Mouse (Mus musculus): Measurements from ENCODE around the gene Esrp2. TPM values are rescaled to one million over a fixed set of nuclear protein-coding genes. Genes with fewer than 3 reads are reported as not detected.

Gene Esrp2
- polyA plus RNA-seq, 1 experiment from 2014 or later, result 62.8 TPM

DNA sequence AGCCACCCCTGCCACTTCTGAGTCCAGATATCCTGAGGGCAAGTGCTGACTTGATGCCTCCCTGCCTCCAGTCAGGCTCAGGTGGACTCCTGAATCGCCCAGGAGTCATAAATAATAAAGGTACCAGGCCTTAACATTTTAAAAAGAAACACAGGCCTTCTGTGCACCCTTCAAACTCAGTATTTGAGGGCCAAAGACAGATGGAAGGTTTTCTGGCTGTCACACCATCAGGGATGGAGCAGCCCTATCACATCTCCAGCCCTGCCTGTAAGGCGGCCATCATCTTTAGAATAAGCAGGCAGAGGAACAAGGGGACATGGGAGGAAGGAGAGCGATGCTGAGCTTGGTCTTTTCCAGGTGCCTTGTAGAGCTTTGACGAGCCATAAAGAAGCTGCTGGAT is 5.8 kb downstream of the Esrp2 start:
- WGBS, result 84% methylated on average over 4 of the region's 4 CpGs
- no peak overlapping the region for H3K9ac ChIP-seq (ENCODE audit: low read length)
- no peaks in the 10 kb centered on the region for H3K9me3 ChIP-seq (ENCODE audit: control insufficient read depth, low read length)
- no peak overlapping the region for H3K4me2 ChIP-seq (ENCODE audit: low read depth, low read length)
- no peak overlapping the region for H3K4me3 ChIP-seq (ENCODE audit: low read length)
- peaks cover 21% of the 10 kb centered on the region for H3K36me3 ChIP-seq (ENCODE audit: control insufficient read depth, insufficient read depth, low read length)
- peaks cover 12% of the 10 kb centered on the region for H3K27me3 ChIP-seq (ENCODE audit: control insufficient read depth, insufficient read depth, low read depth, low read length)
- H3K27ac ChIP-seq (ENCODE audit: low read length), result no peak overlapping the region
- no peak for ATAC-seq (ENCODE audit: low read depth)
- 0 out of 2 replicates have a peak, but pooled peaks cover 3% of the 10 kb centered on the region for H3K4me1 ChIP-seq (replicated peaks; ENCODE audit: control insufficient read depth, insufficient read depth, low read length)

DNA sequence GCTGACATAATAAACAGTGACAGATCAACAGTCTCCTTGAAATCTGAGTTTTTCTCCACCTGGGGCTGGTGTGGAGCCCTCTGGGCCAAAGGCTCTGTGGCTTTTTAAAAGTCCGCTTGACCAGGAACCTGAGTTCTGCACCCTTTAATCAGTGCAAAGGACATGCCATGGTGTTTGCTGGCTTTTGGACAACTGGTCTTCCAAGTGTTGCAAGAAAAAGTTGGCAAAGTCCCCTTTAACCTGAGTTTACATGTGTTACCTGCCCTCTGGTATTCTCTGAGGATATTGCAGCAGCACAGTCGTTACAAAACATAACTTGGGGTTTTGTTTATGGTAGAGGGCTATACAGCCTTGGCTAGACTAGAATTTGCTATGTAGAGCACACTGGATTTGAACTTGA is 6.3 kb downstream of the Esrp2 start:
- Histone ChIP-seq H3K4me2 (ENCODE audit: low read depth, low read length) (no peak overlapping the region), H3K9ac (ENCODE audit: low read length) (no peak overlapping the region), H3K4me3 (ENCODE audit: low read length) (no peak overlapping the region), H3K4me1 (replicated peaks; ENCODE audit: control insufficient read depth, insufficient read depth, low read length) (0 out of 2 replicates have a peak, but pooled peaks cover 3% of the 10 kb centered on the region), H3K36me3 (ENCODE audit: control insufficient read depth, insufficient read depth, low read length) (peaks cover 21% of the 10 kb centered on the region), H3K27me3 (ENCODE audit: control insufficient read depth, insufficient read depth, low read depth, low read length) (peaks cover 10% of the 10 kb centered on the region), H3K27ac (ENCODE audit: low read length) (no peak overlapping the region), H3K9me3 (ENCODE audit: control insufficient read depth, low read length) (no peaks in the 10 kb centered on the region)
- WGBS, result 78% methylated on average over 2 of the region's 2 CpGs
- ATAC-seq (ENCODE audit: low read depth), result no peak

DNA sequence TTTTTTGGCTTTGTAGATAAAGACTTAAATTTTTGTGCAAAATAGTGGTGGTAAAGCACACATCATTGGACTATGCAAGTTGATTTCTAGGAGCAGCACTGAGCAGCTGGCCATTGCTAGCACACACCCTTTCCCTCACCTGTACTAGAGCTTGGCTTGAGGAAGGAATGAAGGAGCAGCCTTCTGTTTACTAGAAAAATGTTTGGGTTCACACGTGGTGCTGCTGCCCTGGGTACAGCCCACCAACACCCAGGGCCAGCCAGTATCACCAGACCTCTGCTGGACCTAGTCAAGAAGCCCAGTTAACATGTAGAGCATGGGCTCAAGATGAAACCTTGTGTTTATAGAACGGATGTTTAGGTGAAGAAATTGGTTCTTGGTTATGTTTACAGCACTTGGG is 6.8 kb downstream of the Esrp2 start:
- no peak overlapping the region for H3K4me3 ChIP-seq (ENCODE audit: low read length)
- 72% methylated on average over 2 of the region's 2 CpGs for WGBS
- no peaks in the 10 kb centered on the region for H3K9me3 ChIP-seq (ENCODE audit: control insufficient read depth, low read length)
- H3K27me3 ChIP-seq (ENCODE audit: control insufficient read depth, insufficient read depth, low read depth, low read length), result peaks cover 5% of the 10 kb centered on the region
- no peak for ATAC-seq (ENCODE audit: low read depth)
- H3K4me2 ChIP-seq (ENCODE audit: low read depth, low read length), result no peak overlapping the region
- H3K36me3 ChIP-seq (ENCODE audit: control insufficient read depth, insufficient read depth, low read length), result peaks cover 21% of the 10 kb centered on the region
- no peak overlapping the region for H3K9ac ChIP-seq (ENCODE audit: low read length)
- 0 out of 2 replicates have a peak, but pooled peaks cover 3% of the 10 kb centered on the region for H3K4me1 ChIP-seq (replicated peaks; ENCODE audit: control insufficient read depth, insufficient read depth, low read length)
- H3K27ac ChIP-seq (ENCODE audit: low read length), result no peak overlapping the region

GRCm38 (mm10) chr8:106129232-106129930 is 7.4 kb downstream of the Esrp2 start:
- no peak overlapping the region for H3K4me3 ChIP-seq (ENCODE audit: low read length)
- H3K9me3 ChIP-seq (ENCODE audit: control insufficient read depth, low read length), result no peaks in the 10 kb centered on the region
- no peak overlapping the region for H3K27ac ChIP-seq (ENCODE audit: low read length)
- ATAC-seq (ENCODE audit: low read depth), result no peak
- H3K27me3 ChIP-seq (ENCODE audit: control insufficient read depth, insufficient read depth, low read depth, low read length), result no peaks in the 10 kb centered on the region; the same call in 1 of the 2 replicates
- no peak overlapping the region for H3K4me2 ChIP-seq (ENCODE audit: low read depth, low read length)
- H3K36me3 ChIP-seq (ENCODE audit: control insufficient read depth, insufficient read depth, low read length), result peaks cover 21% of the 10 kb centered on the region
- H3K9ac ChIP-seq (ENCODE audit: low read length), result no peak overlapping the region
- H3K4me1 ChIP-seq (replicated peaks; ENCODE audit: control insufficient read depth, insufficient read depth, low read length), result 0 out of 2 replicates have a peak, but pooled peaks cover 3% of the 10 kb centered on the region

DNA sequence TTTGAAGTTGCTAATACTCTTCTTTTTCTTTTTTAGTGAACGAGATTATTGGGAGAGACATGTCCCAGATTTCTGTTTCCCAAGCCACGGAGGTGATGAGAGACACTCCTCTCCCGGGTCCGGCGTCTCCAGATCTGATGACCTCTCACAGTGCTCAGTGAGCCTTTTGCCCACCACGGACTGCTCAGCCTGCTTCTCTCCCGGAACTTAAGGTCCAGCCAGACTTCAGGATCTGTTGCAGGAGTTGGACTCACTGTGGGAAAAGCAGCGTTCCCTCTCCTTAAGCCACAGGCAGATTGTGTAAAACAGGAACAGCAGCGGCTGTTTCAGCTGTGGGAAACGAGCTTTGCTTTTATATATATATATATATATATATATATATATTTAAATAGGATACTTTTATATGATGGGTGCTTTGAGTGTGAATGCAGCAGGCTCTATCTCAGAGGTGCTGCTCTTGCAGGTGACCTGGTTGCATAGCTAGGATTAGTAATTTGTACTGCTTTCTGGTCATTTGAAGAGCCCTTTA is 8.8 kb downstream of the Esrp2 start:
- H3K36me3 ChIP-seq (ENCODE audit: control insufficient read depth, insufficient read depth, low read length), result peaks cover 23% of the 10 kb centered on the region

DNA sequence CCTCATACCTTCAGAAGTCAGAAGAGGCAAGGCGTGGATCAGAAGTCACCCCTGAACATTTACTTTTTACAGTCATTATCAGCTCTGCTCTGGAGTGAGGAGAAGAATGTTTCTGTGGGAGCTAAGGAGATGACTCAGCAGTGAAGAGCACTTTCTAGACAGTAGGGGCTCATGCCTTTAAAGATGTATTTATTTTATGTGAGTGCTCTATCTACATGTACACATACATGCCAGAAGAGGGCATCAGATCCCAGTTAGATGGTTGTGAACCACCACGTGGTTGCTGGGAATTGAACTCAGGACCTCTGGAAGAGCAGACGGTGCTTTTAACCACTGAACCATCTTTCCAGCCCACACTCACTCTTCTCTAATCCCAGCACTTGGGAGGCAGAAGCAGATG is 9.7 kb downstream of the Esrp2 start:
- peaks cover 15% of the 10 kb centered on the region for H3K36me3 ChIP-seq (ENCODE audit: control insufficient read depth, insufficient read depth, low read length)
- peak; percentile 52; the same call in 1 of the 2 replicates for ATAC-seq (ENCODE audit: low read depth)
- WGBS, result 58% methylated on average over 3 of the region's 3 CpGs
- H3K27me3 ChIP-seq (ENCODE audit: control insufficient read depth, insufficient read depth, low read depth, low read length), result no peaks in the 10 kb centered on the region
- H3K9ac ChIP-seq (ENCODE audit: low read length), result no peak overlapping the region
- no peaks in the 10 kb centered on the region for H3K4me1 ChIP-seq (replicated peaks; ENCODE audit: control insufficient read depth, insufficient read depth, low read length)
- H3K9me3 ChIP-seq (ENCODE audit: control insufficient read depth, low read length), result no peaks in the 10 kb centered on the region
- H3K4me2 ChIP-seq (ENCODE audit: low read depth, low read length), result no peak overlapping the region
- H3K27ac ChIP-seq (ENCODE audit: low read length), result no peak overlapping the region
- H3K4me3 ChIP-seq (ENCODE audit: low read length), result no peak overlapping the region

More for the DNA sequence above, 8.8 kb downstream of the Esrp2 start:
- H3K4me1 ChIP-seq (replicated peaks; ENCODE audit: control insufficient read depth, insufficient read depth, low read length), result no peaks in the 10 kb centered on the region
- H3K27ac ChIP-seq (ENCODE audit: low read length), result no peak overlapping the region
- H3K4me3 ChIP-seq (ENCODE audit: low read length), result no peak overlapping the region
- H3K27me3 ChIP-seq (ENCODE audit: control insufficient read depth, insufficient read depth, low read depth, low read length), result no peaks in the 10 kb centered on the region
- ATAC-seq (ENCODE audit: low read depth), result no peak
- WGBS, result 83% methylated on average over 10 of the region's 10 CpGs
- no peak overlapping the region for H3K9ac ChIP-seq (ENCODE audit: low read length)
- H3K9me3 ChIP-seq (ENCODE audit: control insufficient read depth, low read length), result no peaks in the 10 kb centered on the region
- no peak overlapping the region for H3K4me2 ChIP-seq (ENCODE audit: low read depth, low read length)

DNA sequence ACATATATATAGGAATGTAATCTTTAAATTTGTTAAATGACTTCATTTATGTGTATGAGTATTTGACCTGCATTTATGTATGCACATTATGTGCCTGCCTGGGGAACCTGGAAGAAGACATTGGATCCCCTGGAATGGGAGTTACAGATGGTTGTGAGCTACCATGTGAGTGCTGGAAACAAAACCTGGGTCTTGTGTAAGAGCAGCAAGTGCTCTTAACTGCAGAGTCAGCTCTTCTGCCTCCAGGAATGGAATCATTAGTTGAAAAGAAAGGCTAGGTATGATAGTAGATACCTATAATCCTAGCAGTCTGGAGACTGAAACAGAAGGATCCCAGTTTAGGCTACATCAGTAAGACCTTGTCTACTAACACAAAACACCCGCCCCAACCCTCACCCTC is 10.7 kb downstream of the Esrp2 start:
- Histone ChIP-seq H3K9ac (ENCODE audit: low read length) (no peak overlapping the region), H3K9me3 (ENCODE audit: control insufficient read depth, low read length) (no peaks in the 10 kb centered on the region), H3K36me3 (ENCODE audit: control insufficient read depth, insufficient read depth, low read length) (peaks cover 8% of the 10 kb centered on the region), H3K27me3 (ENCODE audit: control insufficient read depth, insufficient read depth, low read depth, low read length) (no peaks in the 10 kb centered on the region), H3K27ac (ENCODE audit: low read length) (no peak overlapping the region), H3K4me3 (ENCODE audit: low read length) (no peak overlapping the region), H3K4me2 (ENCODE audit: low read depth, low read length) (no peak overlapping the region), H3K4me1 (replicated peaks; ENCODE audit: control insufficient read depth, insufficient read depth, low read length) (no peaks in the 10 kb centered on the region)
- no peak for ATAC-seq (ENCODE audit: low read depth)
- WGBS, result 78% methylated on average over 1 of the region's 1 CpGs

GRCm38 (mm10) chr8:106123443-106123842 is 13.3 kb downstream of the Esrp2 start:
- no peak for ATAC-seq (ENCODE audit: low read depth)
- 0 out of 2 replicates have a peak, but pooled peaks cover 2% of the 10 kb centered on the region for H3K36me3 ChIP-seq (ENCODE audit: control insufficient read depth, insufficient read depth, low read length)
- H3K9me3 ChIP-seq (ENCODE audit: control insufficient read depth, low read length), result no peaks in the 10 kb centered on the region
- H3K4me2 ChIP-seq (ENCODE audit: low read depth, low read length), result no peak overlapping the region
- H3K27me3 ChIP-seq (ENCODE audit: control insufficient read depth, insufficient read depth, low read depth, low read length), result no peaks in the 10 kb centered on the region
- H3K27ac ChIP-seq (ENCODE audit: low read length), result no peak overlapping the region
- H3K4me3 ChIP-seq (ENCODE audit: low read length), result no peak overlapping the region
- H3K9ac ChIP-seq (ENCODE audit: low read length), result no peak overlapping the region
- no peaks in the 10 kb centered on the region for H3K4me1 ChIP-seq (replicated peaks; ENCODE audit: control insufficient read depth, insufficient read depth, low read length)
- WGBS, result 81% methylated on average over 3 of the region's 3 CpGs

DNA sequence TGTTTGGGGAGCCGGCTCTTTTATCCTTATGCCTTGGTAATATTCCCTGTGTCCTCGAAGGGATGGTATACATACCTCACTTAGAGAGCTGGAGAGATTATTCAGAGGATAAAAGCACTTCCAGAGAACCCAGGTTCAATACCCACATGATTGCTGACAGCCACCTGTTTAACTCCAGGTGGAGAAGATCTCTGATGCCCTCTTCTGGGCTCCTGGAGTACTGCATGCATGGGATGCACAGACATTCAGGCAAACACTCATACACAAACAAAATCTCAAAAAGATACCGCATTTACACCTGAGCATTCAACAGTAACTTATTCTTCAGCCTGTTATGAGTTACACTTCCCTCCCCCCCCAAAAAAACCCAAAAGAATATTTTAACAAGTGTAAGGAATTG is 20.9 kb downstream of the Esrp2 start:
- Histone ChIP-seq H3K9me3 (ENCODE audit: control insufficient read depth, low read length) (no peaks in the 10 kb centered on the region), H3K9ac (ENCODE audit: low read length) (no peak overlapping the region), H3K4me1 (replicated peaks; ENCODE audit: control insufficient read depth, insufficient read depth, low read length) (peaks cover 3% of the 10 kb centered on the region; the same call in 1 of the 2 replicates), H3K36me3 (ENCODE audit: control insufficient read depth, insufficient read depth, low read length) (peaks cover 4% of the 10 kb centered on the region), H3K27me3 (ENCODE audit: control insufficient read depth, insufficient read depth, low read depth, low read length) (no peaks in the 10 kb centered on the region), H3K4me2 (ENCODE audit: low read depth, low read length) (no peak overlapping the region), H3K27ac (ENCODE audit: low read length) (no peak overlapping the region), H3K4me3 (ENCODE audit: low read length) (no peak overlapping the region)
- WGBS, result 92% methylated on average over 3 of the region's 3 CpGs
- ATAC-seq (ENCODE audit: low read depth), result no peak

Measured in lung, embryonic 16.5 days (tissue).